Mouse (Mus musculus): Measurements from ENCODE around the gene Zdhhc1. TPM values are rescaled to one million over a fixed set of nuclear protein-coding genes. Genes with fewer than 3 reads are reported as not detected.
A peak's percentile ranks its signal among the peaks of the same experiment; 100 is the strongest.

Zdhhc1 gene
- total RNA-seq, 1 experiment from 2014 or later, result 16.0 TPM

GRCm38 (mm10) chr8:105477792-105478191, 18.9 kb downstream of the Zdhhc1 start:
- no peak for DNase-seq

GRCm38 (mm10) chr8:105476628-105477413, 19.9 kb downstream of the Zdhhc1 start:
- peak; percentile 80 for DNase-seq

GRCm38 (mm10) chr8:105476161-105476560, 20.5 kb downstream of the Zdhhc1 start:
- DNase-seq, result no peak

GRCm38 (mm10) chr8:105475742-105476141, 21.0 kb downstream of the Zdhhc1 start:
- DNase-seq, result no peak

- DNase-seq, result no peak
These were observed 21.4 kb downstream of the Zdhhc1 start for GRCm38 (mm10) chr8:105475254-105475653.

GRCm38 (mm10) chr8:105474680-105475079, 22.0 kb downstream of the Zdhhc1 start:
- DNase-seq, result no peak

GRCm38 (mm10) chr8:105473816-105474606, 22.7 kb downstream of the Zdhhc1 start:
- DNase-seq, result peak; percentile 76

- DNase-seq, result no peak
These were observed 23.7 kb downstream of the Zdhhc1 start for GRCm38 (mm10) chr8:105472983-105473382.

- DNase-seq, result no peak
These were observed 24.2 kb downstream of the Zdhhc1 start for GRCm38 (mm10) chr8:105472414-105472932.

- peak; percentile 95 for DNase-seq
These were observed 25.2 kb downstream of the Zdhhc1 start, which contains the start of gene Tppp3 for GRCm38 (mm10) chr8:105471314-105472015. Tppp3 (minus strand) TSS chr8:105471526.

- DNase-seq, result no peak
These were observed 25.9 kb downstream of the Zdhhc1 start for GRCm38 (mm10) chr8:105470681-105471313.

GRCm38 (mm10) chr8:105470262-105470661, 26.4 kb downstream of the Zdhhc1 start:
- DNase-seq, result no peak

- DNase-seq, result no peak
These were observed 26.9 kb downstream of the Zdhhc1 start for GRCm38 (mm10) chr8:105469816-105470215.

GRCm38 (mm10) chr8:105469041-105469695, 27.5 kb downstream of the Zdhhc1 start:
- peak; percentile 37 for DNase-seq

GRCm38 (mm10) chr8:105468002-105468720, 28.5 kb downstream of the Zdhhc1 start:
- no peak for DNase-seq

- DNase-seq, result no peak
These were observed 29.2 kb downstream of the Zdhhc1 start for GRCm38 (mm10) chr8:105467396-105467985.

- peak; percentile 63 for DNase-seq
These were observed 29.9 kb downstream of the Zdhhc1 start for GRCm38 (mm10) chr8:105466700-105467291.

GRCm38 (mm10) chr8:105466246-105466645, 30.5 kb downstream of the Zdhhc1 start:
- no peak for DNase-seq

- peak; percentile 33 for DNase-seq
These were observed 32.1 kb downstream of the Zdhhc1 start for GRCm38 (mm10) chr8:105464595-105464994.
